Mouse (Mus musculus): Measurements from ENCODE around the gene 4921536K21Rik.

4921536K21Rik gene

DNA sequence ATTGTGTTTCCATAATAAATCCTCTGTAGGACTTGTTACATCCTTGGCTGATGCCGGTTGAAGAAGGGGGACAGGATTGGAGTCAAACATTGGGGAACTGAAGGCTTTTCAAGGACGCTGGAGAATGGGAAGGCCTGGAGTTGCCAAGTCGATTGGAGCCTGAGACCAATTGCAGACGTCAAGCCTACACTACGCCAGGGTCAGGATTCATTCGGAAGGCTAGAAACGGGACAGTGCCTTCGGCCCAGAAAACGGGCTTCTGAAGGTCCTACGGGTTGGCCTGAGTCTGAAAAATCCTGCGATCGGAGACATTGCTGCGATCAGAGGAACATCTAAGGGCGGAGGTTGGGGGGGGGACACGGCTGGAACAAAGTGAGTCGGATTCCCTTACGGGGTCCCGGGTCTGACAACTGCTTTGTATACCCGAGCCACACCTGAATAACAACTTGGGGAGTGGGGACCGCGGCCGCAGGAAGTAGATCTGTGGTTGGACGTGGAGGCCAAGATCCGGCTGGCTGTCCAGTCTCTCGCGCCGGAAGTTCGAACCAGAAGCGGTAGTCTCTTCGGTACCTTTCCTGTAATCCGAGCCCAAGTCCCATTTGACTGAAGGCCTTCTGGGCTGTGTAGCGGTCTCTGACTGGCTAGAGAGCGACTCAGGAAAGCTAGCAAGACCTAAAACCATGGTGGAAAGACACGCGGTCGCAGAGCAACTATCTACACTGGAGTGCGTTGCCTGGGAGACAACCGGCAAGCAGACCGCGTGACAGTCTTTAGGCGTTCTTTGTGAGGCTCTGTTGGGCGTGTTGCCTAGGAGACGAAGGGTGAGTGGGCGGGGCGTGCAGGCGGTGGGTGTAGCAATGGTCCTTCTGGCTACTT, at the start of gene 4921536K21Rik, which contains the start of gene Dusp18:
Gene 4921536K21Rik, minus strand, starts transcription at position 693 of the 876 bp plus-strand sequence.
Gene Dusp18, plus strand, starts transcription at position 835 of the 876 bp plus-strand sequence.
- peak; percentile 96 for DNase-seq (ENCODE audit: low read depth, low spot score)

GRCm38 (mm10) chr11:3941371-3941770, 46.5 kb upstream of the 4921536K21Rik start:
- DNase-seq (ENCODE audit: low read depth, low spot score), result no peak

DNA sequence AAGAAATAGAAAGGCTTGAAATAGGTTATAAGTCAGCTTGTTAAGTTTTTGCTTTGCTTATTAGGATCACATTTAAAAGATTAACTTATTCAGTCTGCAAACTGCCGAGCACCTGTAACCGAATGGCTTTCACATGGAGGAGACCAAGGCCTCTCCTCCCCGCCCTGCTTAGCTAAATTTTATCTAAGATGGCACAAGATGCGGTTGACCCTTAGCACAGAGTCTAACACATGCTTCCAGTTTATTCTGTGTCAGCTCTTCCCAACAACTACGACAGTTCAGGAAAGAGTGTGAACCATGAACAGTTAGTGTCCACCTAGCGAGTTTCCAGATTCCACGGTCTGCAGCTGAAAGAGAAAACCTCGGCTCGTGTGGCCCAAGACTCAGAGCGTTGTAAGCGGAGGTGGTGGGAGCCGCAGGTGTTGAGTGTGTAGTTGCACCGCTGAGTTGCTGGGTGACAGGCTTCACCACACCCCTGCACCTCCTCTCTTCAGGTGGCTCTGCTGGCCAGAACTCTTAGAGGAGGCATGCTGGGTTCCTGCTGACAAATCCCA, 42.5 kb upstream of the 4921536K21Rik start:
- no peak for DNase-seq (ENCODE audit: low read depth, low spot score)

- no peak for DNase-seq (ENCODE audit: low read depth, low spot score)
These were observed 41.4 kb upstream of the 4921536K21Rik start for GRCm38 (mm10) chr11:3936318-3936717.

GRCm38 (mm10) chr11:3935135-3935534, 40.2 kb upstream of the 4921536K21Rik start:
- no peak for DNase-seq (ENCODE audit: low read depth, low spot score)

- no peak for DNase-seq (ENCODE audit: low read depth, low spot score)
These were observed 38.9 kb upstream of the 4921536K21Rik start for GRCm38 (mm10) chr11:3933756-3934285.

GRCm38 (mm10) chr11:3931511-3932211, 36.8 kb upstream of the 4921536K21Rik start, which contains the start of gene Tcn2:
Tcn2 (minus strand) TSS chr11:3932159.
- DNase-seq (ENCODE audit: low read depth, low spot score), result peak; percentile 83

DNA sequence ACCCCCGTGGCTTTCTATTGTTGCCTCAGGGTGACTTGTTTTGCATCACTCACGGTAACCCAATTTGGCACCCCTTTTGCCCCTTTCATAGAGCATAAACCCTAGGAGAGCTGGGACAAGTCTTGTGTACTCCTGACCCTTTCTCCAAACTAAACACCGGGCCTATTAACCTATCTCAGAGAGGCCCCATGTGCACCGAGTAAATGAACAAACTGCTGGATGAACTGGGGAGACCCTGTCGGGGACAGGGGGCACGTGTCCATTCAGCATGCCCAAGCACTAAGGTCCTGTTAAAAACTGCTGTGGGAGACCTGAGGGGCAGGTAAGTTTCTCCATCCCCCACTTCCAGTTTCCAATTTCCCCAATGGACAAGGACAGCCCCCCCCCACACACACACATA, 36.0 kb upstream of the 4921536K21Rik start:
- DNase-seq (ENCODE audit: low read depth, low spot score), result no peak

DNA sequence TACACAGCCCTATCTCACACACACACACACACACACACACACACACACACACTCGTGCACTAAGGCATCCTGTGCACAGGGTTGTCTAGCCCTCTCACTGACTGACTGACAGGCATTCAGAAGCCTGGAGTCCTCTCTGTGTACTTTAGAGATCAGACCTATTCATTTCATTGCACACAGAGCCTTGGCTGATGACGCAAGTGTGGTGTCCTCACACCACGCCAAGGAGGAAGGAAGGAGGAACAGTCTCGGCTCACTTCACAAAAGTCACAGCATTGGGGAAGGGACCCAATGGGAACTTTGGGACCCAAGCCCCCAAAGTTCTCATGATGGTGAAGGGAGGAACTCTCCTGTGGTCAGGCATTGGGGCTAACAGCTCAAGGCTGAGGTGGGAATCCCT, 35.1 kb upstream of the 4921536K21Rik start:
- no peak for DNase-seq (ENCODE audit: low read depth, low spot score)

- no peak for DNase-seq (ENCODE audit: low read depth, low spot score)
These were observed 31.0 kb upstream of the 4921536K21Rik start for GRCm38 (mm10) chr11:3925916-3926315.

DNA sequence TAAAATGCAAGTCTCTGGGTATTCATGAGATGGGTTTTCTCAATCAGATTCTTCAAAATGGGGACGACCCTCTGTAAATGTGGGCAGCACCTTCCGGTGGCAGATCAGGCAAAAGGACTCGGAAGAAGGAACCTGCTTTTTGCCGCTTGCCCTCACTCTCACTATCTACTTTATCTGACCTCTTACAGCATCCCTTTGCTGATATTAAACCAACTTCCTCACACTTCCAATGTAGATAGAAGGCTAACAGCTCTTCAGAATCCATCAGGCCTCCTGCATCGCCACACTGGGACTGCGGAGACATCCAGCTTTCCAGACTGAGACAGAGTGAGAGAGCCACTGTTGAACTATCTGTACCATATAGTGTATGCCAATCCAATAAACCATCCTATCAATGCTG, 27.8 kb upstream of the 4921536K21Rik start:
- no peak for DNase-seq (ENCODE audit: low read depth, low spot score)

GRCm38 (mm10) chr11:3922115-3922514, 27.2 kb upstream of the 4921536K21Rik start:
- DNase-seq (ENCODE audit: low read depth, low spot score), result no peak

DNA sequence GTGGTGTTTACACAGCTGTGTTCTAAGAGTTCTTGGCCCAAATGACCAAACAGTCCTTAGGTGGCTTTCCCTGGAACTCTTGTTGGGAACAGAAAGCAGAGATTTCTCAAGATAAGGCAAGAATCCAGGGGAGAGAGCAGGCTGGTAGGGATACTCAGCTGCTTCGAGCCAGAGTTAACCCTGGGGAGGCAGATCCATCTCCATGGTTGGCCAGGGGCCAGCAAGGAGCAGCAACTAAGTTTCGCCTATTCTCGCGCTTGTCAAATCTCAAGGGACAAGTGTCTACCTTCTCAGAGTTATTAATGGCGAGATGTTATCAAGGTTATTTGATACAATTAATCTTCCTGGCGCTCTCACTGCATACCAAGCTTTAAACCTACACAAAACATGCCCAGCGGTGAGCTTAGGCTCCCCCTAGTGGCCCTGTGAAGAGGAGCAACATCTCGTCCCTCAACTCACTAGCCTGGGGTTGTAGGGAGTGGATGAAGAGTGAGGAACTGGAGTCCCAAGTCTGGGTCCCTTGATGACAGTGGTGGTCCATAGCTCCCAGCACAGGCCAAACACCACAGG, 26.5 kb upstream of the 4921536K21Rik start:
- peak; percentile 58 for DNase-seq (ENCODE audit: low read depth, low spot score)

- DNase-seq (ENCODE audit: low read depth, low spot score), result no peak
These were observed 25.6 kb upstream of the 4921536K21Rik start for GRCm38 (mm10) chr11:3920476-3920875.

DNA sequence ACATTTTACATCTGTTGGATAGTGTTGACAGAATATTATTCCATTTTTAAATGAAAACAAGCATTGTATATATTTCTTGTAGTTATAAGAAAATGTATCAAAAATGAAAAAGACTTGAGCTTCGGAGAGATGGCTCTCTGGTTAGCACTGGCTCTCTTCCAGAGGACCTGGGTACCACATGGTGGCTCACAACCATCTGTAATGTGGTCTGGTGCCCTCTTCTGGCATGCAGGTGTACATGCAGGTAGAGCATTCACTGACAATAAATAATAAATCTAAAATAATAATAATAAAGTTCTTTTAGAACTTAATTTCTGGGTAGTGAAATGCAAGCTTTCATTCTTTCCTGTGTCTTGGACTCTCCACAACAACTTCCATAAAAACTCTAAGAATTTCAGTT, 23.8 kb upstream of the 4921536K21Rik start:
- peak; percentile 18 for DNase-seq (ENCODE audit: low read depth, low spot score)

DNA sequence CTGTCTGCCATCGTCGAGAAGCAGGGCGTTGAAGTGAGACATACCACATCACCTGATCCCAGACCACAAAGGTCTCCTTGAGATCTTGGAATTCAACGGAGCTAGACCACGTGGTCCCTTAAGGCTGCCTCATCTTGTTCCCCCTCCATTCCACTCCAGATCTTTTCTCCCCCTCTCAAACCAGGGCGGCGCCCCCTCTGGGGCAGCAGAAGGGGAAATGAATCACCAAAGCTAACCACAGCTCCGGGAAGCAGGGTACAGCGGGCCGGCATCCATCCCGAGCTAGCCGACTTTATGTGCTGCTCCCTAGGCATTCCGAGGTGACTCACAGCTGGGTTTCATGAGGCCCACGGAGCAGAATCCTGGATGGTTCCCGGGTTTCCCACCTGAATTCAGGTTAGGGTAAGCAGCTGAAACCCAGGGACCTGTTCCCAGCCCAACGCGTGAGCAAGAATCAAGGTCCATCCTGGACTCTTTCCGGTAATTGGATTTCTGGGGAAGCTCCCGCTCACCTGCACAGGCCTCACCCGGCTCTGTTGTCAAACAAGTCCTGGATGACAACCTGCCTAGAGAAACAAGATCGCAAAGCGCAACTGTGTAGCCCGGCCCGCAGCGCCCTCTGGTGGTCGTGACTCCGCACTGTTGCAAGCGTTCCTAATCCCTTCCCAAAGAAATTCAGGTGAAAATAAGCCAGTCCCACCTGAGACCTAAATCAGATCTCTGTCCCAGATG, 19.4 kb upstream of the 4921536K21Rik start, which contains the start of gene Slc35e4:
Gene Slc35e4, minus strand, starts transcription at position 556 of the 732 bp plus-strand sequence.
- peak; percentile 84 for DNase-seq (ENCODE audit: low read depth, low spot score)

DNA sequence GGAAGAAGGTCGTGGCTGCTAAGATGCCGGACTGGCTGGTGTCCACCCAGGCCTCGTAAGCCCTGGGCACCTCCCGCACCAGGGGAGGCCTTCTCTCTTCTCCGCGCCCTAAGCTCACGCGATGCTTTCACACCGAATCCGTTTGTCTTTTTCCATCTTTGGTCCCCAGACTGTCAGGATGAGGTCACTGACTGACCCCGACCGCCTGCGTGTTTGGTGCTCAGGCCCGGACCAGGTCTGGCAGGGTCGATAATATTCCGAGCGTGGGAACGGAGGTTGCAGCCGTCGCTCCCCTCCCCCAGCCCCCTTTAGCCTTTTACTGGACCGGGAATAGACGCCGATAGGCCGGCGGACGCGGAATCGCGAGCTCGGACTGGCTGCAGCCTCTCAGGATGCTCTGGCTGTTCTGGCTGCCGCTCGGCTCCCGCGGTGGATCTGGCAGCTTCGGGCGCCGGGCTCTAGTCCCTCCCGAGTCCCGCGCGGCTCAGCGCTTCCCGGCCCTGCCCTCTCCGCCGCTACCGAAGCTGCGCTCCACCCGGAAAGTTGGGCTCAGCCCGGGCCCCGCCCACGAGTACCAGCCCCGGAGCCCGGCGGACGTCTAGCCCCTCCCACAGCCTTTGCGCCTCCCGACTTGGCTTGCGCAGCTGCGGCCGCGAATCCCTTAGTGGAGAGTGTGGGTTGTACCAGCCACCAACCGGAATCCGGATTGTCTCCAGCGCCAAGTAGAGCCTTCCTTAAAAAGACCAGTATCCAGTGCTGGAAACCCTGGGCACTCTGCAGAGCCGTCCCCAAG, 18.6 kb upstream of the 4921536K21Rik start:
- peak; percentile 85 for DNase-seq (ENCODE audit: low read depth, low spot score)

DNA sequence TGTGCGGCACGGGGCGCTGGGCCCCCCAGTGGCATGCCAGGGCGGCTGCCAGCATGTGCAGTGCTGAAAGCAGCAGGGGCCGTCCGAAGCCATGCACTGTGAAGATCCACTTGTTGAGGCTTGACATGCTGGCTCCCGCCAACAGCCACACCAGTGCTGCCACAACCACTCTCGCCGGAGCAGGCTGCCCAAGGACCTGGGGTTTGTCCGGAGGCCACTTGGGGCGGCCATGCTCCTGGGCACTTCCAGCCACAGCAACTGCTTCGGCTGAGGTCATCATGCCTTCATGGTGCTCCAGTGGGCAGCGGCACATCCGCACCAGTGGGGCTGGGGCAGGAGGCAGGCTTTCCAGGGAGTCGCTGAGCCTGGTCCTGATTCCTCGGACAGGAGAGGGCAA, 18.0 kb upstream of the 4921536K21Rik start:
- DNase-seq (ENCODE audit: low read depth, low spot score), result peak; percentile 29

DNA sequence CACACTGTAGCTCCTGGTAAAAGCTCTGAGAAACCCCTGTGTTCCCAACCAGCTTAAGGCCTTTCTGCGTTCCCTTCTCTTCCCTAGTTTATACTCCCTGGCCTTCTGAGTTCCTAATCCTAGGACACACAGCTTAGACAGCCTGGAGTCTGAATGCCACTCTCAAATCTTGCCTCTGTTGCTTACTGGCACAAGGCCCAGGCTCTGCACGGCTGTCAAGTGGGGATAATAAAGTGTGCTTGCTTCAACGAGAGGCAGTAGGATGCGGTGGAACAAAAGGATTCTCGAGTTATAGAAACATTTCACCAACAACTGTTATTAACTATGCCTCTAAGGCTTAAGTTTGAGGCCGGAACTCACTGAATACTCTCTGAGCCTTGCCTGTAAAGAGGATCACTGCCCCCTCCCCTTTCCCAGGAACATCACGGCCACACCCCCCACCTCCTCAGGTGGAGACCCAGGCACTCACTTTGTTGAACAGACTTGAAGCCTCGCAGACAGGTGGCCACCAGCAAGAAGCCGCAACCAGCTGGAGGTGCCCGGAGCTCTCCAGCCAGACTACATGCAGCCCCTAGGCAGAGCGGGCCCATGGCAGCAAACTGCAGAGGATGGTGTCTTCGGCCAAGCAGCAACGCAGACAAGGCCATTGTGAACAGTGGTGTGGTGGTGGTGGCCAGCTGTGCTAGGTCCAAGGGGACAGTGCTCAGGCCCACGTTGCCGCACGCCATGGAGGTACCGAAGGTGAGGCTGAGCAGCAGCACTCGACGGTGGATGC, 17.4 kb upstream of the 4921536K21Rik start:
- peak; percentile 4 for DNase-seq (ENCODE audit: low read depth, low spot score)

Measured in mesoderm, embryonic 11.5 days (tissue).